Mouse (Mus musculus): ENCODE measurements around the gene Med22. TPM values are rescaled to one million over a fixed set of nuclear protein-coding genes. Genes with fewer than 3 reads are reported as not detected.

The Med22 gene
- 77.3 and 88.9 TPM in 2 replicates for polyA plus RNA-seq (2014; fragmentation: Nextera tagmentation; extraction: Ambion mirVana)

GRCm38 (mm10) chr2:26910124-26910993 lies at the start of gene Med22, which contains the start of gene Rpl7a:
TSS of gene Med22 (minus strand) at chr2:26910677.
TSS of gene Rpl7a (plus strand) at chr2:26910764.
- DNase-seq (ENCODE audit: low spot score) (peak; percentile 100), ATAC-seq (ENCODE audit: low FRiP score) (peak; percentile 91)
- no peaks in the 10 kb centered on the region for H3K27me3 ChIP-seq (ENCODE audit: control insufficient read depth, insufficient read depth, low read length)
- peak within 1 kb of the TSS; percentile 92 for H3K9ac ChIP-seq (ENCODE audit: low read depth, low read length)
- H3K4me3 ChIP-seq (ENCODE audit: low read depth, low read length): peak within 1 kb of the TSS; percentile 89
- peak within 1 kb of the TSS; percentile 87 for H3K27ac ChIP-seq (ENCODE audit: low read depth, low read length)
- peak within 1 kb of the TSS; percentile 98 for H3K4me2 ChIP-seq (replicated peaks; ENCODE audit: low read depth, low read length)
- no peaks in the 10 kb centered on the region for H3K9me3 ChIP-seq (ENCODE audit: control insufficient read depth, low read length)
- WGBS: under 1% methylated on average over 70 of the region's 74 CpGs
- peaks cover 14% of the 10 kb centered on the region for H3K36me3 ChIP-seq (ENCODE audit: control insufficient read depth, insufficient read depth, low read length)
- peaks cover 11% of the 10 kb centered on the region for H3K4me1 ChIP-seq (replicated peaks; ENCODE audit: control insufficient read depth, insufficient read depth, low read length)

GRCm38 (mm10) chr2:26957488-26957859 lies 47.0 kb upstream of the Med22 start:
- Histone ChIP-seq H3K4me3 (ENCODE audit: low read depth, low read length) (no peak overlapping the region), H3K27ac (ENCODE audit: low read depth, low read length) (no peak overlapping the region), H3K4me1 (replicated peaks; ENCODE audit: control insufficient read depth, insufficient read depth, low read length) (no peaks in the 10 kb centered on the region), H3K4me2 (replicated peaks; ENCODE audit: low read depth, low read length) (no peak overlapping the region), H3K36me3 (ENCODE audit: control insufficient read depth, insufficient read depth, low read length) (peaks cover 14% of the 10 kb centered on the region), H3K9me3 (ENCODE audit: control insufficient read depth, low read length) (no peaks in the 10 kb centered on the region), H3K27me3 (ENCODE audit: control insufficient read depth, insufficient read depth, low read length) (no peaks in the 10 kb centered on the region), H3K9ac (ENCODE audit: low read depth, low read length) (no peak overlapping the region)
- WGBS: 91% methylated on average over 2 of the region's 2 CpGs
- DNase-seq (ENCODE audit: low spot score): no peak
- ATAC-seq (ENCODE audit: low FRiP score): no peak

GRCm38 (mm10) chr2:26956811-26957487 lies 46.5 kb upstream of the Med22 start:
- no peak for DNase-seq (ENCODE audit: low spot score)
- peaks cover 14% of the 10 kb centered on the region for H3K36me3 ChIP-seq (ENCODE audit: control insufficient read depth, insufficient read depth, low read length)

GRCm38 (mm10) chr2:26954735-26955395 lies 44.4 kb upstream of the Med22 start:
- 85% methylated on average over 2 of the region's 2 CpGs for WGBS
- no peak for ATAC-seq (ENCODE audit: low FRiP score)

More at GRCm38 (mm10) chr2:26956811-26957487, 46.5 kb upstream of the Med22 start:
- 95% methylated on average over 12 of the region's 12 CpGs for WGBS
- Histone ChIP-seq H3K27ac (ENCODE audit: low read depth, low read length) (no peak overlapping the region), H3K9me3 (ENCODE audit: control insufficient read depth, low read length) (no peaks in the 10 kb centered on the region), H3K4me1 (replicated peaks; ENCODE audit: control insufficient read depth, insufficient read depth, low read length) (no peaks in the 10 kb centered on the region), H3K27me3 (ENCODE audit: control insufficient read depth, insufficient read depth, low read length) (no peaks in the 10 kb centered on the region), H3K9ac (ENCODE audit: low read depth, low read length) (no peak overlapping the region), H3K4me2 (replicated peaks; ENCODE audit: low read depth, low read length) (no peak overlapping the region), H3K4me3 (ENCODE audit: low read depth, low read length) (no peak overlapping the region)
- ATAC-seq (ENCODE audit: low FRiP score): no peak

GRCm38 (mm10) chr2:26952866-26953265 lies 42.4 kb upstream of the Med22 start:
- no peak overlapping the region for H3K4me2 ChIP-seq (replicated peaks; ENCODE audit: low read depth, low read length)
- ATAC-seq (ENCODE audit: low FRiP score) (no peak), DNase-seq (ENCODE audit: low spot score) (no peak)
- WGBS: 94% methylated on average over 8 of the region's 8 CpGs
- H3K4me1 ChIP-seq (replicated peaks; ENCODE audit: control insufficient read depth, insufficient read depth, low read length): no peaks in the 10 kb centered on the region
- peaks cover 7% of the 10 kb centered on the region for H3K36me3 ChIP-seq (ENCODE audit: control insufficient read depth, insufficient read depth, low read length)
- H3K4me3 ChIP-seq (ENCODE audit: low read depth, low read length): no peak overlapping the region
- no peak overlapping the region for H3K9ac ChIP-seq (ENCODE audit: low read depth, low read length)
- H3K27me3 ChIP-seq (ENCODE audit: control insufficient read depth, insufficient read depth, low read length): no peaks in the 10 kb centered on the region
- no peak overlapping the region for H3K27ac ChIP-seq (ENCODE audit: low read depth, low read length)
- no peaks in the 10 kb centered on the region for H3K9me3 ChIP-seq (ENCODE audit: control insufficient read depth, low read length)

More at GRCm38 (mm10) chr2:26954735-26955395, 44.4 kb upstream of the Med22 start:
- H3K36me3 ChIP-seq (ENCODE audit: control insufficient read depth, insufficient read depth, low read length): peaks cover 9% of the 10 kb centered on the region
- no peaks in the 10 kb centered on the region for H3K9me3 ChIP-seq (ENCODE audit: control insufficient read depth, low read length)
- no peaks in the 10 kb centered on the region for H3K27me3 ChIP-seq (ENCODE audit: control insufficient read depth, insufficient read depth, low read length)
- H3K4me2 ChIP-seq (replicated peaks; ENCODE audit: low read depth, low read length): no peak overlapping the region
- H3K4me3 ChIP-seq (ENCODE audit: low read depth, low read length): no peak overlapping the region
- DNase-seq (ENCODE audit: low spot score): no peak
- no peak overlapping the region for H3K9ac ChIP-seq (ENCODE audit: low read depth, low read length)
- H3K27ac ChIP-seq (ENCODE audit: low read depth, low read length): no peak overlapping the region
- no peaks in the 10 kb centered on the region for H3K4me1 ChIP-seq (replicated peaks; ENCODE audit: control insufficient read depth, insufficient read depth, low read length)

- H3K4me2 ChIP-seq (replicated peaks; ENCODE audit: low read depth, low read length): no peak overlapping the region
- H3K36me3 ChIP-seq (ENCODE audit: control insufficient read depth, insufficient read depth, low read length): peaks cover 7% of the 10 kb centered on the region
- WGBS: 99% methylated on average over 4 of the region's 4 CpGs
- no peaks in the 10 kb centered on the region for H3K4me1 ChIP-seq (replicated peaks; ENCODE audit: control insufficient read depth, insufficient read depth, low read length)
- H3K27me3 ChIP-seq (ENCODE audit: control insufficient read depth, insufficient read depth, low read length): no peaks in the 10 kb centered on the region
- DNase-seq (ENCODE audit: low spot score) (no peak), ATAC-seq (ENCODE audit: low FRiP score) (no peak)
- H3K9ac ChIP-seq (ENCODE audit: low read depth, low read length): no peak overlapping the region
- H3K4me3 ChIP-seq (ENCODE audit: low read depth, low read length): no peak overlapping the region
- no peaks in the 10 kb centered on the region for H3K9me3 ChIP-seq (ENCODE audit: control insufficient read depth, low read length)
- H3K27ac ChIP-seq (ENCODE audit: low read depth, low read length): no peak overlapping the region
Observed at GRCm38 (mm10) chr2:26952193-26952592, 41.7 kb upstream of the Med22 start.

GRCm38 (mm10) chr2:26951346-26951905 lies 40.9 kb upstream of the Med22 start:
- Histone ChIP-seq H3K27me3 (ENCODE audit: control insufficient read depth, insufficient read depth, low read length) (no peaks in the 10 kb centered on the region), H3K4me1 (replicated peaks; ENCODE audit: control insufficient read depth, insufficient read depth, low read length) (no peaks in the 10 kb centered on the region), H3K4me3 (ENCODE audit: low read depth, low read length) (no peak overlapping the region), H3K9me3 (ENCODE audit: control insufficient read depth, low read length) (no peaks in the 10 kb centered on the region), H3K9ac (ENCODE audit: low read depth, low read length) (no peak overlapping the region), H3K4me2 (replicated peaks; ENCODE audit: low read depth, low read length) (no peak overlapping the region), H3K27ac (ENCODE audit: low read depth, low read length) (no peak overlapping the region), H3K36me3 (ENCODE audit: control insufficient read depth, insufficient read depth, low read length) (peaks cover 4% of the 10 kb centered on the region)
- 88% methylated on average over 8 of the region's 8 CpGs for WGBS
- ATAC-seq (ENCODE audit: low FRiP score) (no peak), DNase-seq (ENCODE audit: low spot score) (no peak)

GRCm38 (mm10) chr2:26950411-26950810 lies 39.9 kb upstream of the Med22 start:
- no peak overlapping the region for H3K27ac ChIP-seq (ENCODE audit: low read depth, low read length)

More at GRCm38 (mm10) chr2:26950411-26950810, 39.9 kb upstream of the Med22 start:
- WGBS: 94% methylated on average over 2 of the region's 2 CpGs
- no peaks in the 10 kb centered on the region for H3K27me3 ChIP-seq (ENCODE audit: control insufficient read depth, insufficient read depth, low read length)
- DNase-seq (ENCODE audit: low spot score): no peak
- no peaks in the 10 kb centered on the region for H3K9me3 ChIP-seq (ENCODE audit: control insufficient read depth, low read length)
- no peak for ATAC-seq (ENCODE audit: low FRiP score)
- no peak overlapping the region for H3K4me2 ChIP-seq (replicated peaks; ENCODE audit: low read depth, low read length)
- H3K36me3 ChIP-seq (ENCODE audit: control insufficient read depth, insufficient read depth, low read length): peaks cover 2% of the 10 kb centered on the region
- H3K4me3 ChIP-seq (ENCODE audit: low read depth, low read length): no peak overlapping the region
- H3K4me1 ChIP-seq (replicated peaks; ENCODE audit: control insufficient read depth, insufficient read depth, low read length): no peaks in the 10 kb centered on the region
- no peak overlapping the region for H3K9ac ChIP-seq (ENCODE audit: low read depth, low read length)

All from hindbrain, embryonic 11.5 days (tissue).